Mouse (Mus musculus) testis, adult 2 months (tissue): Measurements from ENCODE around the gene H2afy2. TPM values are rescaled to one million over a fixed set of nuclear protein-coding genes. Genes with fewer than 3 reads are reported as not detected.

Source experiments
- H3K27ac ChIP-seq: fragments of 200-500 bp; 2 replicates; pipeline ENCODE4 v1.5.1; 2012; ENCODE audit warnings: low read depth, low read length; ENCODE audit not compliant: control insufficient read depth, insufficient read depth
- H3K27me3 ChIP-seq: fragments of 200-500 bp; 2 replicates; pipeline ENCODE4 v1.6.1; 2012; ENCODE audit warnings: mild to moderate bottlenecking, low read length, moderate library complexity; ENCODE audit not compliant: control insufficient read depth, insufficient read depth
- H3K36me3 ChIP-seq: fragments of 200-500 bp; 2 replicates; pipeline ENCODE4 v1.6.1; 2012; ENCODE audit warnings: mild to moderate bottlenecking, low read length; ENCODE audit not compliant: control insufficient read depth, insufficient read depth
- H3K4me1 ChIP-seq: fragments of 200-500 bp; 2 replicates; pipeline ENCODE4 v1.6.1; 2012; ENCODE audit warnings: low read length; ENCODE audit not compliant: control insufficient read depth, insufficient read depth
- H3K4me3 ChIP-seq: fragments of 200-500 bp; 2 replicates; pipeline ENCODE4 v1.5.1; 2012; ENCODE audit warnings: low read depth, mild to moderate bottlenecking, low read length, moderate library complexity, mixed read lengths; ENCODE audit not compliant: control insufficient read depth
- CTCF ChIP-seq: fragments of 200-500 bp; IDR thresholded peaks from 2 replicates; pipeline ENCODE4 v1.5.1; 2012; ENCODE audit warnings: low read depth, mild to moderate bottlenecking, inconsistent platforms, low read length, moderate library complexity; ENCODE audit not compliant: control insufficient read depth, insufficient read depth, insufficient replicate concordance
- POLR2A ChIP-seq: fragments of 200-500 bp; IDR thresholded peaks from 2 replicates; pipeline ENCODE4 v1.6.1; 2012; ENCODE audit warnings: low read depth, mild to moderate bottlenecking, inconsistent platforms, low read length, moderate library complexity; ENCODE audit not compliant: control insufficient read depth
- polyA plus RNA-seq: library from polyadenylated mRNA; depleted of rRNA; stranded (reverse); fragments of >200 nt; gene quantifications from 2 replicates; pipeline ENCODE4 v1.2.3, GENCODE M21; 2012

The H2afy2 gene
- polyA plus RNA-seq, 1 experiment = 2.8 TPM

DNA sequence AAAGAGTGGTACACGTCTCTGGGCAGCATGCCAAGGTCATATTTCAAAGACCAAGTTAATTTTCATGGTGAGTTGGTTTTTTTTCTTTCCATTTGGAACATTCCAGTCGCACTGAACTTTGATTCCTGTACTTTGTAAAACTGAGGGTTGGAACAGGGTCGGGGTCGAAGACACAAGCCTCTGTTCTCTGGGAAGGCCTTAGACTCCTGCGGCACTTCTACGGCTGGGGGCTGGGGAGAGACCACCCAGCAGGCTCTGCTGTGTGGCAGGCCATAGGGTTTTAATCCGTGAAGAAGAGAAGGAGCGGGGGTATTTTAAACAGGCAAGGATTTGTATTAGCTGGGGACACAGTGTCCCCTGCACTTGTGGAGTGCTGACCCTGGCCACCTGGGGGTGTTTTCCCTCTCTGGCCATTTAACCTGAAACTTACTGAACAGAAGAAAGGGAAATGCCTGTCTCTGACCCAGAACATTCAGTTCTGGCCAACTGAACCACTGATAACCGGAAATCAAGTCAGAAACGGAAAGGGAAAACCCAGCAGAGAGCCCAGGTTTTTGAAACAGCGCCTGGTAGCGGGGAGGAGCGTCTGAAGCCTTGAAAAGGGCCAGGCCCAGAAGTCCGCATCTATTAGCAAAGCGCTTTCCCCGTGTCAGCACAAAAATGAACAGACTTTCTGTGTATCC lies 42.9 kb upstream of the H2afy2 start:
- Histone ChIP-seq H3K4me1 (peaks cover 8% of the 10 kb centered on the region), H3K27ac (no peak overlapping the region; the same call in 1 of the 2 replicates), H3K27me3 (no peaks in the 10 kb centered on the region), H3K36me3 (no peaks in the 10 kb centered on the region), H3K4me3 (no peak overlapping the region)
- TF ChIP-seq POLR2A (no peak), CTCF (no peak)

DNA sequence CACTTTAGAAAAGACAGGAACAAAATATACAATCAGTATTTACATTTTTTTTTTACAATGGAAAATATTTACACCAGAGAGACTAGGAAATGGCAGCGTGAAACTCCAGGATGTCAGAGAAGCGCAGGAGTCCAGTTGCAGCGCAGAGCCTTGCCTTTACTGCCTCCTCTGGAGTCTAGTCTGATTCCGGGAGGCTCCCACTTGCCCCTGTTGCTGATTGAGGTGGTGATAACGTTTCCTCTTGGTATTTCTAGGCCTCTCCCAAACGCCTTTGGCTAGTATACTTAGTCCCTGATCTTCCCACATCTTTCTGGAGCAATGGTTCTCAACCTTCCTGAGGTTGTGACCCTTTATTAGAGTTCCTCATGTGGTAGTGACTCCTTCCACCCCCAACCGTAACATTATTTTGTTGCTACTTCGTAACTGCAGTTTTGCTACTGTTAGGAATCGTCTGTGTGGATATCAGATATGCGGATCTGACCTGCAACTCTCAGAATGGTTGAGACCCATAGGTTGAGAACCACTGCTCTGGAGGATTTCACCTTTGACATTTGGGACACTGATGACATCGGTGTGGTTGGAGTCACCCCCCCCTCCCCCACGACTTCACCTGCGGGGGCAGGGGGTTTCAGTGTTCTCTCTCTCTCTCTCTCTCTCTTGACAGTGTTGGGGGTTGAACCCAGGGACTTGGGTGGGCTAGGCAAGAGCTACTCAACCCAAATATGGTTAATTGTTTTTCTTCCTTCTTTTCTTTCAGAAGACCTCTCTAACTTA lies 42.2 kb upstream of the H2afy2 start:
- no peak overlapping the region for H3K4me3 ChIP-seq
- no peaks in the 10 kb centered on the region for H3K36me3 ChIP-seq
- no peaks in the 10 kb centered on the region for H3K27me3 ChIP-seq
- H3K27ac ChIP-seq = 0 out of 2 replicates have a peak overlapping the region, but pooled peaks have one; percentile 29
- H3K4me1 ChIP-seq = peaks cover 8% of the 10 kb centered on the region
- TF ChIP-seq POLR2A = no peak
- no peak for TF ChIP-seq CTCF

DNA sequence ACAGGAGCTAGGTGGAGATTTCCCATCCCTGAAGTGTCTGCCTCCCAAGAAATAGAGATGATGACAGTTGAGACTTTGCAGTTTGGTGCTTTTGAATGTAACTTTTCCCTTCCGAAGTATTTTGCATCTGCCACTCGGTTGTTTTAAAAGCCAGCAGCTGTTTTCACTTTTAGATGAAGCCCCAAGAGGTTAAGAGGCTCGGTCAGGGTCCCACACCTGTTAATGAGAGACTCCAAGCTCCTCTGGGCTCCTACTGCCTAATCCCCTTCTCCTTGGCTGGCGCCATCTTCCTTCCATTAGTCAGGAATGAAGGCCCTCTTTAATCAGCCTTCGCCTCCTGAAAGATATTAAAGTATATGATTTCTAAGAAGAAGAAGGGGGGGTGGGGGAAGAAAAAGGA lies 41.6 kb upstream of the H2afy2 start:
- Histone ChIP-seq H3K4me1 (peaks cover 8% of the 10 kb centered on the region; the same call in 1 of the 2 replicates), H3K4me3 (no peak overlapping the region)
- no peak for TF ChIP-seq CTCF
- no peak for TF ChIP-seq POLR2A

DNA sequence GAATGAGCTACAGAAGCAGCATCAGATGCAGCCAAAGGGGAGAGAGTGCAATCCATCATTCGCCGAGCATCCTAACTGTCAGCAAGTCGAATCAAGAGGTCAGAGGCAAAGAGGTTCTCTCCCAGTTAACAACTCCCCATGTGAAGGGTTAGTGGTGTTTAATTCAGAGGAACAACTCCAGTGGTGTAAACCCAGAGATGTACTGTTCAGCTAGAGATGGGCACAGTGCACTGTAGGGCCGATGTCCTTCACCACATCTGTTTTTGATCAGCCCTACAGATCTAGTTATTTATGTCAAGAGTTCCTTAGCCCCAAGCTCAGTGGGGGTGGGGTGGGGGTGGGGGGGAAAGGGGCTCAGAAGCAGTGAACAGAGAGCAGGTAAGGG lies 39.8 kb upstream of the H2afy2 start:
- Histone ChIP-seq H3K27ac (no peak overlapping the region), H3K4me1 (peaks cover 8% of the 10 kb centered on the region; the same call in 1 of the 2 replicates), H3K36me3 (no peaks in the 10 kb centered on the region), H3K4me3 (no peak overlapping the region), H3K27me3 (no peaks in the 10 kb centered on the region)
- no peak for TF ChIP-seq CTCF
- TF ChIP-seq POLR2A = no peak

More for the DNA sequence above, 41.6 kb upstream of the H2afy2 start:
- Histone ChIP-seq H3K27ac (no peak overlapping the region), H3K27me3 (no peaks in the 10 kb centered on the region), H3K36me3 (no peaks in the 10 kb centered on the region)

DNA sequence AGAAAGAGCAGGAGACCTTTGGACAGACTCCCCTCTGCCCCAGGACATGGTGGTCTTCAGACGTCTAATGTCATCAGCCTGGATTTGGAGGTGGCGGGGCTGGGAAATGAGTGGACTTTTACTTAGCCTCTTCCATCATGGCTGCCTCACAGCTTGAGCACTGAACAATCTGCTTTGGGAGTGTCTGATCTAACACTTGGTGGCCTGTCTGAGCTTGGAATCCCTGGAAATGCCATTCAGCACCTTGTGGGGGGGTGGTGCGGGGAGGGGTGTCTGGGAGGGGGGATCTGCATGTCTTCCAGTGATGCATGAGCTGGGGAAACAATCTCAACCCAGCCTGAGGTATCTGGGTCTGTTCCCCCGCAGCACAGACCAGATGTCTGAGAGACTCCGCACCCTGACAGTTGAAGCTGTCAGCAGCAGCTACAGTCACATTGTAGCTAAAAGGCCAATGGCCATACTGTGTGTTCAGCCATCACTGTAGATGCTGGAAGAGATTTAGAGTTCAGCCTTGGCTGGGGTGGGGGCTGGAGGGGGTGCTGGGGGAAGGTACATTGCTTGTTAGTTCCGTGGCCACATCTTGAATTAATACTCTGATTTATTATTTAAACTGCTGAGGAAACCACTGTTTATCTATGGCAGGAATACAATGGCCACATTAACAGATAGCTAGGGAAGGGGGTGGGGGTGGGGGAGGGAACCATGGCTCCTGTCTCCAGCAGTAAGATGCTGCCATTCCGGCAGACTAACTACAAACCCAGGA lies 39.2 kb upstream of the H2afy2 start:
- Histone ChIP-seq H3K27ac (no peak overlapping the region), H3K27me3 (no peaks in the 10 kb centered on the region), H3K36me3 (no peaks in the 10 kb centered on the region), H3K4me3 (no peak overlapping the region), H3K4me1 (peaks cover 8% of the 10 kb centered on the region; the same call in 1 of the 2 replicates)
- TF ChIP-seq POLR2A (no peak), CTCF (no peak)

DNA sequence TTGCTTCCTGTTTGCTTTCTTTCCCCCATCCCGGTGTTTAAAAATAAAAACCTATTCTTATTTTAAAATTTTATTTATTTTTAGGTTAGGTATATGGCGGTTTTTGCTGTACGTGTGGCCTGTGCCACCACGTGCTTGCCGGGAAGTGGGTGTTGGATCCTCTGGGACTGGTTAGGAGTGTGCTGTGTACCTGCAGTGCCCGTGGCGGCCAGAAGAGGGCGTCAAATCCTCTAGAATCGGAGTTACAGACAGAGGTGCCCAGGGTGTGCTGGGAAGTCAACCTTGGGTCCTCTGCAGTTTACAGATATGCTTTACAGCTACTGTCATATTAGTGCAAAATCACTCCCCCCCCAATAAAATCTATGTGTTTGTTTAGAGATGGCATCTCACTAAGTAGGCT lies 36.1 kb upstream of the H2afy2 start:
- no peak overlapping the region for H3K4me3 ChIP-seq
- no peaks in the 10 kb centered on the region for H3K27me3 ChIP-seq
- H3K36me3 ChIP-seq = no peaks in the 10 kb centered on the region
- H3K4me1 ChIP-seq = no peaks in the 10 kb centered on the region
- TF ChIP-seq CTCF (peak; percentile 86), POLR2A (no peak)
- no peak overlapping the region for H3K27ac ChIP-seq

DNA sequence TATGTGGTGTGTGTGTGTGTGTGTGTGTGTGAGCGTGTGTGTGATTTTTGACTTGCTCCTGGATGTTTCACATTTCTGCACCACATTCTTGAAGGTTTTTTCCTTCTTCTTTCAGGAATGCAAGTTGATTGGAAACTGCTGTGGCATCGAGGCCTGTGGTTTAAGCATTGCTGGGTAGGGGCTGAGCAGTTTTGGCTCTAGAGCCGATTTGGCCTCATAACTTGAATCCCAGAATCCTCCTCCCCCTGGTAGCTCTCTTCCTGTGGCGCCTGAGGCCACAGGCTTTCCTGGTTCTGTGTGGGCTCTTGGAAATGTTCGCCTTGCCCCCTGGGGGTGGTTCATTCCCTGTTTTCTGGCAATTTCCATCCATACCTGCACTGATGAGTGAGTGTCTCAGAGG lies 28.0 kb upstream of the H2afy2 start:
- no peak overlapping the region for H3K4me3 ChIP-seq
- TF ChIP-seq POLR2A (no peak), CTCF (no peak)
- no peaks in the 10 kb centered on the region for H3K36me3 ChIP-seq
- H3K4me1 ChIP-seq = no peaks in the 10 kb centered on the region
- no peak overlapping the region for H3K27ac ChIP-seq
- H3K27me3 ChIP-seq = no peaks in the 10 kb centered on the region
